Mouse (Mus musculus) heart, postnatal 0 days (tissue): ENCODE results near the gene Palld. TPM values are rescaled to one million over a fixed set of nuclear protein-coding genes. Genes with fewer than 3 reads are reported as not detected.

Experiments
- ATAC-seq: fragments of 200-750 bp; cut with Nextera tagmentation; 2 replicates; pipeline ENCODE4 v1.8.0; 2017; ENCODE audit warnings: low read depth, moderate number of reproducible peaks, moderate library complexity; ENCODE audit not compliant: insufficient read depth
- DNase-seq: peaks from one replicate; pipeline ENCODE4 v3.0.0-alpha.2; 2016; ENCODE audit warnings: low spot score
- H3K27ac ChIP-seq: fragments of 300-500 bp; sonication (generic); 2 replicates; pipeline ENCODE4 v1.5.1; 2014; ENCODE audit warnings: low read depth, mild to moderate bottlenecking
- H3K27me3 ChIP-seq: fragments of 300-500 bp; sonication (generic); 2 replicates; pipeline ENCODE4 v1.6.1; 2014; ENCODE audit warnings: low read length, mixed read lengths; ENCODE audit not compliant: control insufficient read depth, insufficient read depth
- H3K36me3 ChIP-seq: fragments of 300-500 bp; sonication (generic); replicated peaks from 2 replicates; pipeline ENCODE4 v1.6.1; 2014; ENCODE audit warnings: low read length, mixed read lengths; ENCODE audit not compliant: control insufficient read depth, insufficient read depth
- H3K4me1 ChIP-seq: fragments of 300-500 bp; sonication (generic); 2 replicates; pipeline ENCODE4 v1.6.1; 2014; ENCODE audit warnings: antibody characterized with exemption; ENCODE audit not compliant: control insufficient read depth, insufficient read depth
- H3K4me2 ChIP-seq: fragments of 300-500 bp; sonication (generic); 2 replicates; pipeline ENCODE4 v1.6.1; 2014; ENCODE audit warnings: low read depth, mild to moderate bottlenecking, low read length, moderate library complexity
- H3K4me3 ChIP-seq: fragments of 300-500 bp; sonication (generic); 2 replicates; pipeline ENCODE4 v1.5.1; 2014; ENCODE audit warnings: low read depth, low read length
- H3K9ac ChIP-seq: fragments of 300-500 bp; sonication (generic); replicated peaks from 2 replicates; pipeline ENCODE4 v1.6.1; 2014; ENCODE audit warnings: low read depth, low read length, mixed read lengths
- H3K9me3 ChIP-seq: fragments of 300-500 bp; sonication (generic); replicated peaks from 2 replicates; pipeline ENCODE4 v1.6.1; 2016; ENCODE audit warnings: low read length; ENCODE audit not compliant: control insufficient read depth
- CTCF ChIP-seq: IDR thresholded peaks from 2 replicates; pipeline ENCODE4 v1.5.1; 2016; ENCODE audit warnings: antibody characterized with exemption, control low read depth, low read depth
- EP300 ChIP-seq: IDR thresholded peaks from 2 replicates; pipeline ENCODE4 v1.6.1; 2016; ENCODE audit warnings: antibody characterized with exemption, low read depth
- WGBS: fragments of 180-500 bp; shearing (Covaris S2); extraction: QIAGEN DNeasy Blood & Tissue Kit; methylation state at CpG from one replicate; pipeline ENCODE4 v1.1.7; 2014; 5-methylcytosine and 5-hydroxymethylcytosine counted together
- polyA plus RNA-seq: library from polyadenylated mRNA; unstranded; fragments of >200 nt; fragmentation: Nextera tagmentation; extraction: Ambion mirVana; gene quantifications from 2 replicates; pipeline ENCODE4 v1.2.1, GENCODE M21; 2015
- total RNA-seq: library from RNA; depleted of rRNA; stranded (reverse); fragments of >200 nt; gene quantifications from 2 replicates; pipeline ENCODE4 v1.2.3, GENCODE M21; 2014; ENCODE audit warnings: low replicate concordance

The Palld gene
- total and polyA plus RNA-seq, 2 experiments from 2014 or later, result 103 to 127 TPM

GRCm38 (mm10) chr8:61708586-61709305, 193.7 kb downstream of the Palld start:
- Histone ChIP-seq H3K9me3 (no peaks in the 10 kb centered on the region), H3K4me1 (peaks cover 30% of the 10 kb centered on the region), H3K4me2 (no peak overlapping the region), H3K27ac (no peak overlapping the region), H3K4me3 (no peak overlapping the region), H3K27me3 (no peaks in the 10 kb centered on the region), H3K36me3 (peaks cover 66% of the 10 kb centered on the region), H3K9ac (no peak overlapping the region)
- ATAC-seq, result no peak
- WGBS, result 63% methylated on average over 8 of the region's 8 CpGs
- TF ChIP-seq EP300, result peak; percentile 28; the same call in 1 of the 2 replicates
- TF ChIP-seq CTCF, result no peak
- no peak for DNase-seq

GRCm38 (mm10) chr8:61705491-61705890, 197.0 kb downstream of the Palld start:
- 51% methylated on average over 3 of the region's 3 CpGs for WGBS
- H3K4me2 ChIP-seq, result no peak overlapping the region
- peaks cover 14% of the 10 kb centered on the region for H3K4me1 ChIP-seq
- H3K4me3 ChIP-seq, result no peak overlapping the region
- H3K36me3 ChIP-seq, result peaks cover 86% of the 10 kb centered on the region
- TF ChIP-seq EP300, result no peak
- TF ChIP-seq CTCF, result no peak
- no peak overlapping the region for H3K27ac ChIP-seq
- H3K27me3 ChIP-seq, result no peaks in the 10 kb centered on the region
- no peak for ATAC-seq
- H3K9ac ChIP-seq, result no peak overlapping the region
- 0 out of 2 replicates have a peak, but pooled peaks cover under 1% of the 10 kb centered on the region for H3K9me3 ChIP-seq
- no peak for DNase-seq

DNA sequence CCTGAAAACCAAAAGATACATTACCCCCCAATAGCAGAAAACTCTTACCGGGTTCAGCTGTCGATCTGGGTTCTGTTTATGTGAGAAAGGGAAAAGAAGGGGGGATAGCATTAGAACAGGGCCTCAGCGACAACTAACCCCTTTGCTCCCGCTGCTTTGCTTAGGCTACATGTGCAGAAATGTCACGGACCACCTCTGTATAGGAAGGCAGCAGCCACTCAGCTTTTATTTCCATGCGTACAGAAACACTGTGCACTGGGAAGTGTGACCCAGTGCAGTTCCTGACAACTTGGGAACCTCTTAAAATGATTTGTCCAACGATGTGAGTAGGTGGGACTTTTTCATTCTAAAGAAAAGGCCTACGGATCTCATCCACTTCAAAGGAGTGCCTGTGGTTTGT, 200.4 kb downstream of the Palld start:
- Histone ChIP-seq H3K27me3 (no peaks in the 10 kb centered on the region), H3K4me1 (peaks cover 19% of the 10 kb centered on the region), H3K9me3 (0 out of 2 replicates have a peak, but pooled peaks cover 3% of the 10 kb centered on the region), H3K4me3 (no peak overlapping the region), H3K4me2 (no peak overlapping the region), H3K27ac (no peak overlapping the region), H3K36me3 (peaks cover 71% of the 10 kb centered on the region), H3K9ac (no peak overlapping the region)
- no peak for TF ChIP-seq EP300
- TF ChIP-seq CTCF, result no peak
- ATAC-seq (no peak), DNase-seq (no peak)
- WGBS, result 78% methylated on average over 8 of the region's 8 CpGs

DNA sequence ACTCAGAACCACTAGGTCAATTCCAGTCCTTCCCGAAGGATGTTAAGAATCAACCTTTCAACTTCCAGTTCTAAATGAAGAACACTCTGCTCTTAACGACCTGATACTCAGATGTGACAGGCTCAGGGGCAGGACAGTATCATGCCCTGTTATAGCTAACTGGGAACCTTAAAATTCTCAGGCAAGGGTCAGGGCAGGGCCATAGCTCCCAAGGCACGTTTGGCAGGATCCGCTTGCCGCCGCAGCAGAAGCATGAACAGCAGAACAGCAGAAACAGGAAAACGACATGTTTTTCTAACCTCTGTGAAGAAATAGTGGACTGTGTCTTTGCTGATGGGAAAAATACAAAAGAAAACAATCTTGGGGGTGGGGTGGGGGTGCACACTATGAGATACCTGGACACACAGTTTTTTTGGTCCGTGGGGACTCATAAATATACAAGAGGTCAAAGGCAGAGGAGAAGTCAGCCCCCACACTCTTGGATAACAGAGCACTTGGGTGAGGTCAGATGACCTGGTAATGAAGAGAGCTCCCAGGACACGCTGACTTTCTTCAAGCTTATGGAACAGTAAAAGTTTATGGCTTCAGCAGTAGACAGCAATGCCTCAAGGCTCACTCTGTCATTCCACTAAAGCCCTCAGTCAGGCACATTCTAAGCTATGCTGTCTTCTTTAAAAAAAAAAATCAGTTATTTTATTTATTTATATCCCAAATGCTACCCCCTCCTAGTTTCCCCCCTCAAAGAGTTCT, 201.4 kb downstream of the Palld start:
- no peak for TF ChIP-seq EP300
- no peak for TF ChIP-seq CTCF
- Histone ChIP-seq H3K4me1 (peaks cover 23% of the 10 kb centered on the region), H3K27me3 (no peaks in the 10 kb centered on the region), H3K4me2 (no peak overlapping the region), H3K4me3 (no peak overlapping the region), H3K9me3 (0 out of 2 replicates have a peak, but pooled peaks cover 3% of the 10 kb centered on the region), H3K36me3 (peaks cover 63% of the 10 kb centered on the region), H3K9ac (no peak overlapping the region), H3K27ac (no peak overlapping the region)
- no peak for ATAC-seq
- no peak for DNase-seq
- 55% methylated on average over 9 of the region's 9 CpGs for WGBS

DNA sequence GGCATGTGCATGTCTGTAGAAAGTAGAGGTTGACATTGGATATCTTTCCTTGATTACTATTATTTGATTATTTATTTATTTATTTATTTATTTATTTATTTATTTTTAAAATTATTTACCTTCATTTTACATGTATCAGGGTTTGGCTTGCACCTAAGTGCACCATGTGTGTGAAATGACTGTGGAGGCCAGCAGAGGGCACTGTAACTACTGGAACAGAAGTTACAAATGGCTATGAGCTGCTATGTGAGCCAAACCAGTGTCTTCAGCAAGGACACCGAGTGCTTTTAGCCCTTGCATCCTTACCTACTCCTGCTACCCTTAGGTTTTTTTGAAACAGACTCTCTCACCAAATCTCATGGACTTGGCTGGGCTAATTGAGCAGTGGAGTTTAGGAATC, 202.2 kb downstream of the Palld start:
- no peak overlapping the region for H3K4me3 ChIP-seq
- TF ChIP-seq EP300 (no peak), CTCF (peak; percentile 48)
- WGBS, result 80% methylated on average over 1 of the region's 1 CpGs
- peaks cover 55% of the 10 kb centered on the region for H3K36me3 ChIP-seq
- H3K27ac ChIP-seq, result no peak overlapping the region
- 0 out of 2 replicates have a peak, but pooled peaks cover 3% of the 10 kb centered on the region for H3K9me3 ChIP-seq
- H3K4me1 ChIP-seq, result peaks cover 25% of the 10 kb centered on the region
- ATAC-seq (no peak), DNase-seq (no peak)
- H3K4me2 ChIP-seq, result no peak overlapping the region
- no peaks in the 10 kb centered on the region for H3K27me3 ChIP-seq
- H3K9ac ChIP-seq, result no peak overlapping the region
